Mouse (Mus musculus): ENCODE results near the gene Sfswap. TPM values are rescaled to one million over a fixed set of nuclear protein-coding genes. Genes with fewer than 3 reads are reported as not detected.

Gene Sfswap
- polyA plus RNA-seq, 1 experiment from 2014 or later: 29.2 TPM

DNA sequence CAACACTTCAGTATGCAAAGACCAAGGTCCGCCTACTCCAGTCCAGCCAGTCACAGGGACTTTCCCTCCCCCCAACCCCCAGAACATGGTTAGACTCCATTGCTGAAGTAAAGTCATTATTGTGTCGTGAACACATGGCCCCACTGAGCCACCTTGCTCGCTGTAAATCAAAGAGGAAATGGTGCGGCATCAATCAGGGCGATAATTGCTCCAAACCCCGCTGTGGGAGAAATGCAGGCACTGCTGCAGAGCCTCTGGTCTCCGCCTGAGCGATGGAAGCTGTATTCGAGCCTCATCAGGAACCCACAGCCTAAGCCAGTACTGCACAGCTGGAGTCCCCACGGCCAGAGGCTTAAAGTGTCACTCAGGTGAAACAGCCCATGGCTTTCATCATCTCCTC is 11.1 kb upstream of the Sfswap start:
- Histone ChIP-seq H3K4me2 (replicated peaks) (no peak overlapping the region), H3K9me3 (no peaks in the 10 kb centered on the region), H3K27ac (no peak overlapping the region), H3K36me3 (no peaks in the 10 kb centered on the region), H3K27me3 (replicated peaks) (no peaks in the 10 kb centered on the region), H3K4me1 (replicated peaks) (no peaks in the 10 kb centered on the region), H3K4me3 (replicated peaks) (no peak overlapping the region), H3K9ac (no peak overlapping the region)
- WGBS: 26% methylated on average over 10 of the region's 10 CpGs
- no peak for ATAC-seq

DNA sequence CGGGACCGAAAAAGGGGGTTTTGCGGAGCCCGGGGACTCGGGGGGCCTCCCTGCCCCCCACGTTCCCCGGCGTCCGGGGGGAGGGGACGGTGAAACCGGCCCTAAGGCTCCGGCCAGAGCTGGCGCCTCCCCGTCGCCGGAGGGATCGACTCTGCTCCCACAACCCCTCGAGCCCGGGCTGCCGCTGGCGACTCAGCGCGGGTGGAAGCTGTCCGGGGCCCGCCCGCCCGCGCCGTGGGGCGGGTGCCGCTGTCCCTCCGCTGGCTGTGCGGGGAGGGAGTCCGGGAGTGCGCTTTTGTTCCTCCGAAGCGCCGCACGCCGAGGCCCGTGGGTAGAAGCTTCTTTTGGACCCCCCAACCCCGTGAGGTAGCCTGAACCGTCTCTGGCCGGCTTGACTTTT is 650 bp downstream of the Sfswap start:
- H3K9ac ChIP-seq: peak overlapping the region; percentile 79
- WGBS: 1% methylated on average over 38 of the region's 44 CpGs
- ATAC-seq: peak; percentile 64
- H3K36me3 ChIP-seq: peaks cover 13% of the 10 kb centered on the region
- 0 out of 2 replicates have a peak overlapping the region, but pooled peaks have one; percentile 73 for H3K27ac ChIP-seq
- H3K4me1 ChIP-seq (replicated peaks): peaks cover 6% of the 10 kb centered on the region
- H3K4me3 ChIP-seq (replicated peaks): peak overlapping the region; percentile 99
- H3K27me3 ChIP-seq (replicated peaks): peaks cover 3% of the 10 kb centered on the region; the same call in 1 of the 2 replicates
- H3K9me3 ChIP-seq: no peaks in the 10 kb centered on the region
- H3K4me2 ChIP-seq (replicated peaks): peak overlapping the region; percentile 86

DNA sequence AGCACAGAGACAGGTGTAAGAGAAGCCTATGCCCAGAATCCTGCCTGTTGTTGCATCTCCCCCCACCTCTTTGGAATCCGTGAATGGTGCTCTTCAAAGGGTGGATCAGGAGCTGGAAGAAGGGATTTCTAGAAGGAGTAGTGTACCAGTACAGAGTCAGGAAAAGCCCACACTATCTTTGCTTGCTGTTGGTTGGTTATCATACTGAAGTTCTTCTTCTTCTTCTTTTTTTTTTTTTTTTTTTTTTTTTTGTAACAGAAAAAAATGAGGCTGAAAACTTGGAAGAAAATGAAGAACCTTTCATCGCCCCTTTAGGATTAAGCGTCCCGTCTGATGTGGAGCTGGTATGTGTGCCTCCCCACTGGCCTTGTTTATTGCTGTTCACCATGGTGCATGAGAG is 5.9 kb downstream of the Sfswap start:
- Histone ChIP-seq H3K27ac (no peak overlapping the region), H3K9ac (no peak overlapping the region), H3K4me1 (replicated peaks) (peaks cover 6% of the 10 kb centered on the region), H3K9me3 (no peaks in the 10 kb centered on the region), H3K27me3 (replicated peaks) (no peaks in the 10 kb centered on the region), H3K4me3 (replicated peaks) (no peak overlapping the region), H3K4me2 (replicated peaks) (no peak overlapping the region), H3K36me3 (peaks cover 47% of the 10 kb centered on the region)
- no peak for ATAC-seq
- WGBS: 91% methylated on average over 4 of the region's 4 CpGs

DNA sequence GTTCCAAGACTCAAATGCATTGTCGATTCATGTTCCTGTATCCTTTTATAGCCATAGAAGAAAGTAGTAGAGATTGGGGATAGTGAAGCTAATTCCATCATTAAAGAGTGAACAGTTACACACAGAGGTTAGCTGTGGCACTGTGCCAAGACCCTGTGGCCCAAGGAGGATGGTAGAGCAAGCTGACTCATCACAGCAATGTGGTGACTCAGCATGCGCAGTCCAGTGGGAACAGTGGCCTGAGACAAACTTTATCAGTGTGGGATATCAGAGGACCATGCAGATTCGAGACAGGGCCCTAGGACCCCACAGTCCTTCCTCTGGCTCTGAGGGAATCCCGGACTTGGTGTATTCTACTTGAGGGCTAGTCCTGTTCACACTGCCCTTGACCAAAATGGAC is 17.2 kb downstream of the Sfswap start:
- no peak for ATAC-seq

DNA sequence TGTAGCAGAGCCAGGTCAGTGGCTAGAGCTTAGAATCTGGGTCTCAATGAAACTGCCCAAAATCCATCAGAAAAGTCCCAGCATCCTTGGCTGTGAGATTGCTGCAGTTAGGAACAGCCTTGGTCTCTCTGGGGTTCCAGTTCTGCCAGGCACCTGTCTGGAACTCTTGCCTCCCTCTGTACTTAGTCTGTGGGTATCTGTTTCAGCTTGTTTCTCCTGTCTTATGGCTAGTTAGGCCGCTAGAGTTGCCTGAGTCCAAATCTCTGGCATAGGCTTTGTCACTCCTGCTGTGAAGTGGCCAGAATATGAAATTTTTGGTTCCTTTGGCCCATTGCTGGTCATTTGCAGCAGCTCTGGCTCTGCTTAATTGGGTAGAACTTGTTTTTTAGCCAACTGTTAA is 17.8 kb downstream of the Sfswap start:
- peaks cover 47% of the 10 kb centered on the region for H3K36me3 ChIP-seq
- WGBS: 86% methylated on average over 1 of the region's 1 CpGs
- H3K4me2 ChIP-seq (replicated peaks): no peak overlapping the region
- H3K9ac ChIP-seq: no peak overlapping the region
- H3K4me3 ChIP-seq (replicated peaks): no peak overlapping the region
- no peaks in the 10 kb centered on the region for H3K27me3 ChIP-seq (replicated peaks)
- H3K9me3 ChIP-seq: no peaks in the 10 kb centered on the region
- no peaks in the 10 kb centered on the region for H3K4me1 ChIP-seq (replicated peaks)
- ATAC-seq: no peak
- no peak overlapping the region for H3K27ac ChIP-seq

More for the DNA sequence above, 17.2 kb downstream of the Sfswap start:
- 87% methylated on average over 4 of the region's 4 CpGs for WGBS
- peaks cover 51% of the 10 kb centered on the region for H3K36me3 ChIP-seq
- H3K9me3 ChIP-seq: no peaks in the 10 kb centered on the region
- no peak overlapping the region for H3K4me3 ChIP-seq (replicated peaks)
- no peaks in the 10 kb centered on the region for H3K4me1 ChIP-seq (replicated peaks)
- H3K27ac ChIP-seq: no peak overlapping the region
- H3K4me2 ChIP-seq (replicated peaks): no peak overlapping the region
- H3K27me3 ChIP-seq (replicated peaks): no peaks in the 10 kb centered on the region
- H3K9ac ChIP-seq: no peak overlapping the region

DNA sequence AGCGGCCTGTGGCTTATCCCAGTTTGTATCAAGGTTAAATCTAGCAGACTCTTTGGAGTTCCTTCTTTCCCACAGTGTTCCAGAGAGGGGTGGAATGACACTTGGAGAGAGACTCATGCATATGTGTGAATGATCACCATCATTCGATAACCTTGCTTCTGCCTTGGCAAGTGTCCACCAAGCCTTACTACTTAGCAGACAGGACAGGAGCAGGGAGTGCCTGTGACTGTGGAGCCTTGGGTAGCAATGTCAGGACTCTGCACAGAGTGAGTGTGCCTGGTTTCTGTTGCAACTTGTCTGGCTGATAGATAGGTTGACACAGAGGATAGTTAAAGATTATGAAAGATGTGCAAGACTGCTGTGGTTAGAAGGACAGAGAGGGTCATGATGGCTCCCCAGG is 18.6 kb downstream of the Sfswap start:
- H3K4me1 ChIP-seq (replicated peaks): no peaks in the 10 kb centered on the region
- no peak overlapping the region for H3K4me2 ChIP-seq (replicated peaks)
- ATAC-seq: no peak
- H3K27me3 ChIP-seq (replicated peaks): no peaks in the 10 kb centered on the region
- H3K36me3 ChIP-seq: peaks cover 49% of the 10 kb centered on the region
- no peaks in the 10 kb centered on the region for H3K9me3 ChIP-seq
- 91% methylated on average over 2 of the region's 2 CpGs for WGBS
- H3K27ac ChIP-seq: no peak overlapping the region
- H3K9ac ChIP-seq: no peak overlapping the region
- H3K4me3 ChIP-seq (replicated peaks): no peak overlapping the region

DNA sequence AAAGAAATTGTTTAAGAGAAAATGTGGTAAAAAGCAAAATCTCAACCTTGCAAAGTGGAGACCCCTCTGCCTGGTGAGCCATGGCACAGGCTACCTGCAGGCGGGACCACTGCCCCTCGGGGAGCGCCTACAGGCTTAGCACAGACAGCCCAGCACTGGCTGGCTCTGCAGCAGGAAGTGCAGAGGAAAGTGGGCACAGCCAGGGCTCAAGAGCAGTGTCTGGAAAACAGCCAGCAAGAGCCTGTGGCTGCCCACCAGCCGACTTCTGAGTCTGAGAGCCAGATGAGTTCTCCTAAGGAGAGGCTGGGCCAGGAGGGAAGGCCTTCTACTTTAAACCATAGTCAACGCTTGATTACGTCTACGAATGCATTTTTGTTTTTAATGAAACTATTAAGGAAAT is 20.5 kb downstream of the Sfswap start:
- Histone ChIP-seq H3K4me3 (replicated peaks) (no peak overlapping the region), H3K4me1 (replicated peaks) (no peaks in the 10 kb centered on the region), H3K9me3 (no peaks in the 10 kb centered on the region), H3K27ac (no peak overlapping the region), H3K4me2 (replicated peaks) (no peak overlapping the region), H3K9ac (no peak overlapping the region), H3K27me3 (replicated peaks) (no peaks in the 10 kb centered on the region), H3K36me3 (peaks cover 39% of the 10 kb centered on the region)
- WGBS: 88% methylated on average over 7 of the region's 7 CpGs
- no peak for ATAC-seq

DNA sequence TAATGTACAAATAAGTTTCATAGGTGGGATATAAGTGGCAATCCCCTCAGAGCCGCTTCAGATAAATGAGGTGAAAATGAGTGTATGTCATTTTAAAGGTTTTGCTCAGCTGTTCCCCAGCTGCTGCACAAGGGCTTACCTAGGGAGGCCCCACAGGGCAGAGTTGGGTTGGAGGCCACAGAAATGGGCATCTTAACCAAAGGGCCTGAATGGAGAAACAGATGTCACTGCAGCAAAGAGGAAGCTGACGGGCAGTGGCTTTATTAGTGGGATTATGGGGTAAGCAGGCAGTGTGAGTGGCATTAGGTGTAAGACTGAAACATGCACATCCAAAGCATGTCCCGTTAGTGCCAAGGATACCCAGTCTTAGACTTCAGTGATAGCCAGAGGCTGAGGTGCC is 20.9 kb downstream of the Sfswap start:
- H3K9me3 ChIP-seq: no peaks in the 10 kb centered on the region
- H3K36me3 ChIP-seq: peaks cover 40% of the 10 kb centered on the region
- no peaks in the 10 kb centered on the region for H3K27me3 ChIP-seq (replicated peaks)
- 92% methylated on average over 3 of the region's 3 CpGs for WGBS
- H3K27ac ChIP-seq: no peak overlapping the region
- H3K9ac ChIP-seq: no peak overlapping the region
- no peak overlapping the region for H3K4me3 ChIP-seq (replicated peaks)
- H3K4me1 ChIP-seq (replicated peaks): no peaks in the 10 kb centered on the region
- no peak for ATAC-seq
- no peak overlapping the region for H3K4me2 ChIP-seq (replicated peaks)

DNA sequence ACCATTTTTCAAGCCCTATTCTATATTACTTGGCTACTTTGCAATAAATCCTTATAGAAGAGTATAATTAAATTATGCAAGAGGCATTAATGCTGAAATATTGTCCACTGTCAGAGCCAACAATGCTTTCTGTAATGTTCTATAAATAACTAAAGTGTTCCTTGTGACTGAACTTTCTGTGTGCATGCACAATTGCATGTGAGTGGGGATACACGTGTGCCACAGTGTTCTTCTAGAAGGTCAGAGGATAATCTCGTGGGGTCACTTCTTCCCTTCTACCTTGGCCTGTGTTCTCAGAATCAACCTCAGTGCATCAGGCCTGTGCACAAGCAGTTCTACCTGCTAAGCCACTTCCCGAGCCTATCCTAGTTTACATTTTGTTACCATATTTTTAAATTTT is 22.1 kb downstream of the Sfswap start:
- H3K4me1 ChIP-seq (replicated peaks): no peaks in the 10 kb centered on the region
- no peaks in the 10 kb centered on the region for H3K27me3 ChIP-seq (replicated peaks)
- 82% methylated on average over 3 of the region's 3 CpGs for WGBS
- H3K4me3 ChIP-seq (replicated peaks): no peak overlapping the region
- H3K4me2 ChIP-seq (replicated peaks): no peak overlapping the region
- H3K9me3 ChIP-seq: no peaks in the 10 kb centered on the region
- H3K36me3 ChIP-seq: peaks cover 41% of the 10 kb centered on the region; the same call in 1 of the 2 replicates
- no peak overlapping the region for H3K9ac ChIP-seq
- H3K27ac ChIP-seq: no peak overlapping the region
- ATAC-seq: no peak

DNA sequence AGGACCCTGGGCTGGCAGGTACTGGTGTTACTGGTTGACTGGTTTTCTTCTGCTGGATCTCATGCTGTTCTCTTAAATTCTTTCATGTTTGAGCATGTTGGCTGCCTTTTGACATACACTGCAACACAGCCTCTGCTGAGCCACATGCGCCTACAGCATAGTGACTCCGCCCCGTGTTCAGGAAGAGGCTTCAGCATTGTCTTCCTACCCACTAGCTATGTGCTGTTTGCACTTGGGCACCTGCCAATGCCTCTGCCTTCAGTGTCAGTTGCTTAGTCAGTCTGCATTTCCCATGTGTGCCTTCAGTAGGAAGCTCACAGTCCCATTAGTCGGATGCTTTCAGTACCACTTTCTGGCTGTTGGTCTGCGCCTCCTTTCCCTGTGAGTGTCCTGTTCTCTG is 23.7 kb downstream of the Sfswap start:
- peaks cover 40% of the 10 kb centered on the region for H3K36me3 ChIP-seq
- no peaks in the 10 kb centered on the region for H3K4me1 ChIP-seq (replicated peaks)
- no peak overlapping the region for H3K4me2 ChIP-seq (replicated peaks)
- no peak overlapping the region for H3K9ac ChIP-seq
- H3K27me3 ChIP-seq (replicated peaks): no peaks in the 10 kb centered on the region
- no peak overlapping the region for H3K4me3 ChIP-seq (replicated peaks)
- no peak overlapping the region for H3K27ac ChIP-seq
- no peaks in the 10 kb centered on the region for H3K9me3 ChIP-seq
- 94% methylated on average over 5 of the region's 5 CpGs for WGBS
- ATAC-seq: no peak

DNA sequence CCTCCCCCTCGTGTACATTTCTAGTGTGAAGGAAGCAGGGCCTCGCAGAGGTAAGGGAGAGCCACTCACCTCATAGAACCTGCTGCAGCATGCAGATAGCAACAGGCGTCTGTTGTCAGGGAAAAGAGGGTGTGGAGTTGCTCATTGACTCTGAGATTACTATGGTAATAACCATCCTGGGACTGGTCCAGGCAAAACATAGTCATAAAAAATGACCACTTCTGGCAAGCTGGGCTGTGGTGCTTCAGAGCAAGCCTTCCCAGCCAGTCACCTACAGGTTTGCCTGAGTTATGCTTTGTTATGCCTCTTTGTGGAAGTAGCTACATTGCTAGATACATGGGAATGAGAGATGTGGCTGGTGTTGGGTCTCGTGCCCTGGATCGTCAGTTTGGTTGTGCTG is 26.1 kb downstream of the Sfswap start:
- Histone ChIP-seq H3K4me2 (replicated peaks) (no peak overlapping the region), H3K36me3 (peaks cover 38% of the 10 kb centered on the region), H3K9ac (no peak overlapping the region), H3K4me3 (replicated peaks) (no peak overlapping the region), H3K9me3 (no peaks in the 10 kb centered on the region), H3K27ac (no peak overlapping the region), H3K4me1 (replicated peaks) (no peaks in the 10 kb centered on the region), H3K27me3 (replicated peaks) (no peaks in the 10 kb centered on the region)
- 85% methylated on average over 5 of the region's 5 CpGs for WGBS
- no peak for ATAC-seq

DNA sequence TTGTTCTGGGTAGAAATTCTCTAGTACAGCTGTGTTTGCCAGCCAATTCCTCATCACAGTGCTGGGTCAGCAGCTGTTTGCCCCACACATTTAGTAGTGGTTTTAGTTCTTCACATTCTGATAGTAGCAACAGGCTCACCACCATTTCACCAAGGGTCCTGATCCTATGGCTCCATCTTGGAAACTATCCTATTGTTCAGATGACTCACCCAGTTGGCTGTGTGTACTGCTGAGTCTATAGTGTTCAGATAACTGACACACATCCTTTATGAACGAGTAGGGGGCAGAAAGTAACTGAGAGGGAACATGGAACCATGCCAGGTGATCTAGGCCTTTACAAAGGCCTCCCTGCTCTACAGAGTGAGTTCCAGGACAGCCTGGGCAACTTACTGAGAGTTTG is 28.6 kb downstream of the Sfswap start:
- H3K9ac ChIP-seq: no peak overlapping the region
- ATAC-seq: no peak
- 51% methylated on average over 1 of the region's 1 CpGs for WGBS
- H3K4me3 ChIP-seq (replicated peaks): no peak overlapping the region
- no peak overlapping the region for H3K4me2 ChIP-seq (replicated peaks)
- peaks cover 31% of the 10 kb centered on the region for H3K36me3 ChIP-seq
- H3K4me1 ChIP-seq (replicated peaks): no peaks in the 10 kb centered on the region
- no peaks in the 10 kb centered on the region for H3K9me3 ChIP-seq
- H3K27ac ChIP-seq: no peak overlapping the region
- H3K27me3 ChIP-seq (replicated peaks): no peaks in the 10 kb centered on the region

DNA sequence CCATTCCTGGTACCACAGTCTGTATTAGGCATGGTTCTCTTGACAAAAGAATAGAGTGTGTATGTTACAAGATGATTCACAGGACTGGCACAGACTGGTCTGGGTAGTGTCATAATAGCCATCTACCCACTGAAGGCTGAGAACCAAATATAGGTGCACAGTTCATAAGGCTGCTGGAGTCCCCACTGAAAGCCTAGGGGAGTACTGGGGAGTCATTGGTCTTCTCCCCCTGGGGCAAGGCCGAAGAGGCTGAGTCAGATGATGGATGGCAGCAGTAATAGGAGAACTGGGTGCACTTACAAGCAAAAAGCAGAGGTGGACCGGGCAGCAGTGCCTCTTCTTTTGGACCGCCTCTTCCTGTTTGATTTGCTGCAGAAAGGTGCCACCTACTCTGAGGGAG is 32.7 kb downstream of the Sfswap start:
- H3K27ac ChIP-seq: no peak overlapping the region
- no peaks in the 10 kb centered on the region for H3K27me3 ChIP-seq (replicated peaks)
- ATAC-seq: 0 out of 2 replicates have a peak, but pooled peaks have one; percentile 45
- no peak overlapping the region for H3K9ac ChIP-seq
- no peaks in the 10 kb centered on the region for H3K4me1 ChIP-seq (replicated peaks)
- peaks cover 14% of the 10 kb centered on the region; the same call in 1 of the 2 replicates for H3K36me3 ChIP-seq
- no peak overlapping the region for H3K4me2 ChIP-seq (replicated peaks)
- no peaks in the 10 kb centered on the region for H3K9me3 ChIP-seq
- H3K4me3 ChIP-seq (replicated peaks): no peak overlapping the region
- WGBS: 74% methylated on average over 3 of the region's 3 CpGs

All from intestine, embryonic 15.5 days (tissue).